Mouse (Mus musculus) G1E (cell line): ENCODE data around the gene Spag9. TPM values are rescaled to one million over a fixed set of nuclear protein-coding genes. Genes with fewer than 3 reads are reported as not detected.

ENCODE experiments used
- ATAC-seq: 2 replicates; pipeline ENCODE4 v1.8.0; 2016; ENCODE audit warnings: mild to moderate bottlenecking; ENCODE audit not compliant: insufficient number of reproducible peaks, poor library complexity, low FRiP score, severe bottlenecking; ENCODE audit errors: extremely low read depth
- DNase-seq: peaks from one replicate; pipeline ENCODE4 v3.0.0; 2012; ENCODE audit warnings: low spot score
- H3K27me3 ChIP-seq: 2 replicates; pipeline ENCODE4 v1.6.1; 2012; ENCODE audit warnings: mild to moderate bottlenecking, low read length, inconsistent platforms; ENCODE audit not compliant: insufficient read depth
- H3K36me3 ChIP-seq: replicated peaks from 2 replicates; pipeline ENCODE3; 2012; ENCODE audit warnings: mild to moderate bottlenecking, inconsistent platforms
- H3K4me1 ChIP-seq: 2 replicates; pipeline ENCODE4 v1.6.1; 2012; ENCODE audit warnings: low read depth, low read length, inconsistent platforms, mixed read lengths; ENCODE audit not compliant: insufficient read depth
- H3K4me3 ChIP-seq: 2 replicates; pipeline ENCODE4 v1.5.1; 2012; ENCODE audit warnings: low read depth, mild to moderate bottlenecking, inconsistent platforms, low read length, moderate library complexity, mixed read lengths
- H3K9me3 ChIP-seq: replicated peaks from 2 replicates; pipeline ENCODE4 v1.6.1; 2012; ENCODE audit warnings: inconsistent platforms
- CTCF ChIP-seq: IDR thresholded peaks from 2 replicates; pipeline ENCODE4 v1.5.1; 2012; ENCODE audit warnings: low read depth, low read length, inconsistent platforms, mixed read lengths
- GATA1 ChIP-seq: IDR thresholded peaks from 2 replicates; pipeline ENCODE4 v1.6.1; 2012; ENCODE audit warnings: borderline replicate concordance, low read length, inconsistent platforms, mixed read lengths
- GATA2 ChIP-seq: IDR thresholded peaks from 2 replicates; pipeline ENCODE4 v1.6.1; 2012; ENCODE audit warnings: low read depth, low read length, inconsistent platforms, borderline replicate concordance
- POLR2AphosphoS5 ChIP-seq: IDR thresholded peaks from 2 replicates; pipeline ENCODE4 v1.6.1; 2012; ENCODE audit warnings: low read depth, low read length, inconsistent platforms; ENCODE audit not compliant: insufficient replicate concordance
- TAL1 ChIP-seq: conservative IDR thresholded peaks from 2 replicates; pipeline ENCODE4 v1.6.1; 2012; ENCODE audit warnings: low read depth, low read length, inconsistent platforms, mixed read lengths
- polyA plus RNA-seq: library from polyadenylated mRNA; stranded (reverse); fragments of >175 nt; gene quantifications from 2 replicates; pipeline ENCODE4 v1.2.3, GENCODE M21; 2012
- total RNA-seq, 2 experiments: library from RNA; stranded (forward) in 1 of 2; stranded (reverse) in 1 of 2; fragments of 200-1000 nt in 1 of 2; fragments of >200 nt in 1 of 2; fragmentation: Nextera tagmentation in 1 of 2; gene quantifications; 2 replicates each; pipeline ENCODE4 v1.2.3; 2014 to 2017

Gene Spag9
- total and polyA plus RNA-seq, 3 experiments: 10.5 to 65.0 (median 53.3) TPM

DNA sequence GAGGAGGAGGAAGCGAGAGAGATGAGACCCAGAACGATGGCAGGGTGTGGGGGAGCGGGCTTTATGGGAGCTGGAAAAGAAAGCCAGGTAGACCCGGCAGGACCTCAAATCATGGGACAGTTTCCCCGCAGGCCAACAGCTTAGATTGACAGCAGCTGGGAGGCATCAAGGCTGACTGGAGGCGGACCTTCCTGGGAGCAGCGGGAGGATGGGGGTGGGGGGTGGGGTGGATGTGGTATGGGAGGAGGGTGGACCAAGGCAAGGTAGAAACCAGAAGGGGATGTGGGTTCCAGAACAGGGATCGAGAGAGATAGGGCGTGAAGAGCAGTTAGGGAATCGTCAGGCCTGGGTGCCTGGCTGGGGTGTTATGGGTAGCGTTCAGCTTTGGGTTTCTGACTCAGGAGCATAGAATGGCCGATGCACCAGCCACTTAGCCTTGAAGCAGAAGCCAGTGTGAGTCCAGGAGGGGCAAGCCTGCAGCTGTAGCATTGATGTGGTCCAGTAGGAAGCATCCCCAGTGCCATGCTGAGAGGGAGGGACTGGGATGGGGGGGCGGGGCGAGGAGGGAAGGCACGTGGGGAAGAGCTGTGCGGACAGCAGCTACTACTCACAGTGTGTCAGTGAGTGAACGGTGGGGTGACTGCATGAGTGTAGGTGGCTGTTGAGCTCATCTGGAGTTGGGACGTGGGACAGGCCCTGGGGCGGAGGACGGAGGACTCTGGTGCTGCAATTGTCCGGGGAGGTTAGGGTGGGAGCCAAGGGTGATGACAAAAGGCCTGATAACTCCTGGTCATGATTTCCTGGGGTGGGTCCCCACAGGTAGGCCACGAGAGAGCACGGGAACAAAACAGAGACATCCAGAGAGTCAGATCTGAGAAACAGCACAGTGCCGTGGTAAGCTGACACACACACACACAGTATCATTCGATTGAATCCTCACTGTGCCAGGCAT lies 154.9 kb downstream of the Spag9 start:
- no peak for TF ChIP-seq GATA2
- no peak for TF ChIP-seq GATA1
- TF ChIP-seq POLR2AphosphoS5: no peak
- no peak for TF ChIP-seq CTCF
- TF ChIP-seq TAL1: no peak
- no peak for ATAC-seq
- peaks cover 70% of the 10 kb centered on the region for H3K27me3 ChIP-seq
- DNase-seq: no peak
- H3K4me3 ChIP-seq: no peak overlapping the region
- no peaks in the 10 kb centered on the region for H3K4me1 ChIP-seq
- no peaks in the 10 kb centered on the region for H3K36me3 ChIP-seq
- H3K9me3 ChIP-seq: no peaks in the 10 kb centered on the region

DNA sequence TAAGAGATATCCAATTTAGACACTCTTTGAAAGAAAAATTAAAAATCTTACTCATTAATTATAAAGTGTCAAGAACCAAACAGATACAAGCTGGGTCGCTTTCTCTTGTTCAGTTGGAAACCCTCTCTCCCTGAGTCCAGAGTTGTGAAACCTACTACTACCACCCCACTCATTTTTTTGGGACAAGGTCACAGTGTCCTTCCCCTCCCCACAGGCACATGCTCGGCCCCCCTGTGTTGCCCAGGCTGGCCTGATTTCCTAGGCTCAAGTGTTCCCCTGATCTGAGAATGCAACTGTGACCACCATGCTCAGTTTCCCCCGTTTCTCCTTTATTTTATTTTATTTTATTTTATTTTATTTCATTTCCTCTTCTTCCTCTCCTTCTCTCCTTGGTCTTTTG lies 158.3 kb downstream of the Spag9 start:
- Histone ChIP-seq H3K36me3 (no peaks in the 10 kb centered on the region), H3K9me3 (no peaks in the 10 kb centered on the region), H3K27me3 (peaks cover 64% of the 10 kb centered on the region), H3K4me1 (no peaks in the 10 kb centered on the region), H3K4me3 (no peak overlapping the region)
- ATAC-seq (no peak), DNase-seq (no peak)
- no peak for TF ChIP-seq TAL1
- no peak for TF ChIP-seq GATA1
- no peak for TF ChIP-seq POLR2AphosphoS5
- no peak for TF ChIP-seq GATA2
- TF ChIP-seq CTCF: no peak

DNA sequence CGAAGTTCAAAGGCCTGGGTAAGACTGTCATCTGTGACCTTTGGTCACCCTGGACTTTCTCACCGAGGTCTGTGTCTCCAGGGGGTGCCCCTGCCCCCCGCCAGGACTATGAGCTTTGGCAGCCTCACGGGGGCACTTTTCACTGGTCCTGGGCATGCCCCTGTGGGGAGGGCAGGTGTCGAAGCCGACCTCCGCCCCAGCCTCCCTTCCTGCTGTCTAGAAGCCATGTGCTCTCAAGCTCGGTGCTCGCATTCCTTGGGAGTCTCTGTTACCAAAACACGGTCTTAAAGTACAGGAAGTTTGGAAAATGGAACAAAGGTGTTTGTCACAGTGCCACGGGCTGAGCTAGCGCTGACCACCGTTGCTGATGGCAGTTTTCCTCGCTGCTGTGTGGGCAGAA lies 162.6 kb downstream of the Spag9 start:
- Histone ChIP-seq H3K36me3 (no peaks in the 10 kb centered on the region), H3K9me3 (no peaks in the 10 kb centered on the region), H3K4me1 (peaks cover 7% of the 10 kb centered on the region; the same call in 1 of the 2 replicates), H3K4me3 (no peak overlapping the region), H3K27me3 (peaks cover 70% of the 10 kb centered on the region)
- ATAC-seq (no peak), DNase-seq (no peak)
- TF ChIP-seq TAL1: no peak
- no peak for TF ChIP-seq CTCF
- TF ChIP-seq GATA2: no peak
- TF ChIP-seq POLR2AphosphoS5: no peak
- no peak for TF ChIP-seq GATA1

DNA sequence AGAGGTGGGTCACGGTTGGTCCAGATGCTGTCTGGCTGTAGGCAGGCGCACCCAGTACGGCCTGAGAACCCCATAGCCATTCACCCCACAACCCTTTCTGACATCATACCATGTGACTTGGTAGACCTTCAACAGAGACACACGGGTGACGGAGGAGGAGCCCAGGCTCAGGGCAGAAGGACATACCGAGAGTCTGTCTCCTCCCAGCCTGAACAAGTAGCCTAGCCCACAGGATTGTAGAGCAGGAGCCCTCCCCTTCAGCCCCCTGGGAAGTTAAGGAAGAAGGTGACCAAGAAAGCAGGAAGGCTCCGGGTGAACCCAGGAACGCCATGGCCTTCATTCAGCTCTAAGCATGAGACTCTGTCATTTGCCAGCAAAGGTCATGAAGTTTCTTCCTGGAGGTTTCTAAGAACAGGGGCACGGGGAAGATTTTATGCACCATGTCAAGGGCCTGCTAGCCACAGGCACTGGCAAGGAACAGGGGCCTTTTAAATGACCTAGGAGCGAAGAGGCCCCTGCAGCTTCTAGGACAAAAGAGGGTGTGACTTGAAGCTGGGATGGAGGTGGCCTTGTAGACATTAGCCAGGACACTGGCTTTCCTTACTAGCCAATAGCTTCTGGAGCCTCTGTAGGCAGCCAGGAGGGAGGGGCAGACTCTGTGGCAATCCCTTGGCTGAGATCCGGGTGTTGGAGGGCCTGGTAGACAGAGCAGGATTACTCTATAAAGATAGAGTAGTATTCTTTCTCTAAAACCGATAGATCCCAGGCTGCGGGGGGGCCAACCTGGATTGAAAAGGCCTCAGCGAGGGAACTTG lies 163.4 kb downstream of the Spag9 start:
- ATAC-seq (no peak), DNase-seq (no peak)
- Histone ChIP-seq H3K9me3 (no peaks in the 10 kb centered on the region), H3K27me3 (peaks cover 71% of the 10 kb centered on the region), H3K4me1 (peaks cover 7% of the 10 kb centered on the region; the same call in 1 of the 2 replicates), H3K36me3 (no peaks in the 10 kb centered on the region), H3K4me3 (no peak overlapping the region)
- TF ChIP-seq TAL1: no peak

DNA sequence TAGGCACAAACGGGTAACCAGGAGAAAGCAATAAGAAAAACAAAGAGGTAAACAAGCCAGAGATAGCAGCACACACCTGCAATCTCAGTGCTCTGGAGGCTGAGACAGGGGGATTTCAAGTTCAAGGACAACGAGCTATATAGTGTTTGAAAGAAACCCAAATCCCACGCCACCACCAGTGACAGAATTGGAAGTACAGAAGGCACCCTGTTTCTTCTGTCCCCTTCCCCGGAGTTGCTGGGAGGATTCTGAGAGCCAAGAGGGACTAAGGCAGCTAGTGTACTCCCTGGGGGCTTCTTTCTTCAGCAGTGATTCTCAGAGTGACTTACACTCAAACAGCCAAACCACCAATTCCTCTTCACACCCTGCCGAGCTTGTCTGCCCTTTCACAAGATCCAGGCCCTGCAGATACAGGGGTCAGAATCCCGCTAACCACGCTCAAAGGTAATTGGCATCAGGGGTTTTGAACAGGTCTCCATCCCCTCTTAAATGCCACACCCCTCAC lies 164.1 kb downstream of the Spag9 start:
- H3K9me3 ChIP-seq: no peaks in the 10 kb centered on the region
- no peaks in the 10 kb centered on the region for H3K36me3 ChIP-seq
- TF ChIP-seq TAL1 (no peak), GATA1 (no peak), GATA2 (no peak), CTCF (no peak), POLR2AphosphoS5 (no peak)
- no peak for DNase-seq
- peaks cover 7% of the 10 kb centered on the region; the same call in 1 of the 2 replicates for H3K4me1 ChIP-seq
- no peak for ATAC-seq
- peaks cover 72% of the 10 kb centered on the region for H3K27me3 ChIP-seq
- no peak overlapping the region for H3K4me3 ChIP-seq
